Mouse (Mus musculus) heart, embryonic 10.5 days (tissue): ENCODE data around the gene Gabbr1. TPM values are rescaled to one million over a fixed set of nuclear protein-coding genes. Genes with fewer than 3 reads are reported as not detected.
A peak's percentile ranks its signal among the peaks of the same experiment; 100 is the strongest.

ENCODE experiments used
- DNase-seq: peaks from one replicate; pipeline ENCODE4 v3.0.0-alpha.2; 2017; ENCODE audit warnings: low spot score
- H3K27ac ChIP-seq: fragments of 300-500 bp; sonication (generic); 2 replicates; pipeline ENCODE4 v1.5.1; 2016; ENCODE audit warnings: mild to moderate bottlenecking
- H3K27me3 ChIP-seq: fragments of 300-500 bp; sonication (generic); 2 replicates; pipeline ENCODE4 v1.6.1; 2016; ENCODE audit warnings: mild to moderate bottlenecking; ENCODE audit not compliant: poor library complexity, insufficient read depth, severe bottlenecking
- H3K36me3 ChIP-seq: fragments of 300-500 bp; sonication (generic); 2 replicates; pipeline ENCODE4 v1.6.1; 2016; ENCODE audit warnings: mild to moderate bottlenecking, moderate library complexity
- H3K4me1 ChIP-seq: fragments of 300-500 bp; sonication (generic); 2 replicates; pipeline ENCODE4 v1.6.1; 2016; ENCODE audit warnings: mild to moderate bottlenecking
- H3K4me3 ChIP-seq: fragments of 300-500 bp; sonication (generic); 2 replicates; pipeline ENCODE4 v1.5.1; 2016; ENCODE audit warnings: mild to moderate bottlenecking, moderate library complexity
- H3K9me3 ChIP-seq: fragments of 300-500 bp; sonication (generic); 2 replicates; pipeline ENCODE4 v1.6.1; 2016; ENCODE audit warnings: mild to moderate bottlenecking, moderate library complexity
- WGBS: fragments of 180-500 bp; shearing (Covaris S2); methylation state at CpG from one replicate; pipeline ENCODE4 v1.1.7; 2016; 5-methylcytosine and 5-hydroxymethylcytosine counted together
- polyA plus RNA-seq: library from polyadenylated mRNA; unstranded; fragments of >200 nt; fragmentation: Nextera tagmentation; extraction: Ambion mirVana; gene quantifications from 2 replicates; pipeline ENCODE4 v1.2.1, GENCODE M21; 2016

The Gabbr1 gene
- polyA plus RNA-seq, 1 experiment from 2014 or later: 9.6 TPM

- H3K9me3 ChIP-seq: no peaks in the 10 kb centered on the region
- peaks cover 38% of the 10 kb centered on the region for H3K4me1 ChIP-seq
- WGBS: 27% methylated on average over 3 of the region's 3 CpGs
- no peaks in the 10 kb centered on the region for H3K36me3 ChIP-seq
- H3K4me3 ChIP-seq: no peak overlapping the region
- peaks cover 27% of the 10 kb centered on the region for H3K27me3 ChIP-seq
- DNase-seq: no peak
- H3K27ac ChIP-seq: no peak overlapping the region
Measured at GRCm38 (mm10) chr17:37047981-37048380, 2.2 kb downstream of the Gabbr1 start.

DNA sequence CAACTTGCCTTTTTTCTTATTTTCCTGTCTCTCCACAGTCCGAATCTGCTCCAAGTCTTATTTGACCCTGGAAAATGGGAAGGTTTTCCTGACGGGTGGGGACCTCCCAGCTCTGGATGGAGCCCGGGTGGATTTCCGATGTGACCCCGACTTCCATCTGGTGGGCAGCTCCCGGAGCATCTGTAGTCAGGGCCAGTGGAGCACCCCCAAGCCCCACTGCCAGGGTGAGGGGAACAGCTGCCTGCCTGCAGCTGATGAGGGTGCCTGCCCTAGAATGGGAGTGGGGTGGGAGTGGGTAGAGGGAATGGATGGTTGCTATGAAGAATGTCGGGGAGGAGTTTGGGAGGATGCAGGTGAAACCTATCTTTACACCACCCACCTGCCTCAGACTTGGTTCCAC is 2.6 kb downstream of the Gabbr1 start:
- H3K4me3 ChIP-seq: no peak overlapping the region
- H3K27ac ChIP-seq: no peak overlapping the region
- peaks cover 27% of the 10 kb centered on the region for H3K27me3 ChIP-seq
- 0 out of 2 replicates have a peak, but pooled peaks cover 3% of the 10 kb centered on the region for H3K36me3 ChIP-seq
- H3K9me3 ChIP-seq: no peaks in the 10 kb centered on the region
- 68% methylated on average over 7 of the region's 7 CpGs for WGBS
- peaks cover 38% of the 10 kb centered on the region for H3K4me1 ChIP-seq
- DNase-seq: no peak

DNA sequence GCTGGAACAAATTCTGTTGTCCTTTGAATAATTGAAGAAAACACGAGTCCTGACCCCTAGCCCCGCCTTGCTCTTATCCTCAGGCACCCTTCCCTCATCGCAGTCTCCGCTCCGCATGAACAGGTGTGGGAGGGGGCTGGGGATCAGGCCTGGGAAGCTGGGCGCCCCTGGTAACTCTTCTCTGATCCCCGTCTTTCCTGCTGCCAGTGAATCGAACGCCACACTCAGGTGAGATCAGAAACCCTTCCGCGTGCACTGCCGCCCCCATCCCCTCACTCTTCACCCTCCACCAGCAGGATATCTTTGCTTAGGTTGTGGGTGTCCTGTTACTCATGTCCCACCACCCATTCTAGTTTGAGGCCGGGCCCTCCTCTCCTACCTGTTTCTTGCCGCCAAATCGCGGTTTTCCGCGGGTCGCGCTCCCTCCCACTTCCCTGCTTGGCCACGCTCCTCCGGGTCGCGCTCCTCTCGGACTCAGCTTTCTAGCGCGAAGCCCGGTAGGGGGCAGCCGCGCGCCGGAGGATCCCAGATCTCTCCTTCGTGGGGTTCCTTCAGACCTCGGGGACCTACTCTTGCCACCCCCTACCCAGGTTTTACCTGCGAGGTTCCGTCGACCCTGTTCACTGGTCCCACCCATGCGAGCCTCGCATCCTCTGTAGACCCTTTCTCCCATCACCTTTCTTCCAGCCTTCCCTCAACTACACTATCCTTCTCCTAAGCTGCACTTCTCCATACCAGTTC is 4.0 kb downstream of the Gabbr1 start:
- H3K27ac ChIP-seq: peak overlapping the region; percentile 83; the same call in 1 of the 2 replicates
- WGBS: 2% methylated on average over 39 of the region's 39 CpGs
- H3K4me1 ChIP-seq: peaks cover 38% of the 10 kb centered on the region

DNA sequence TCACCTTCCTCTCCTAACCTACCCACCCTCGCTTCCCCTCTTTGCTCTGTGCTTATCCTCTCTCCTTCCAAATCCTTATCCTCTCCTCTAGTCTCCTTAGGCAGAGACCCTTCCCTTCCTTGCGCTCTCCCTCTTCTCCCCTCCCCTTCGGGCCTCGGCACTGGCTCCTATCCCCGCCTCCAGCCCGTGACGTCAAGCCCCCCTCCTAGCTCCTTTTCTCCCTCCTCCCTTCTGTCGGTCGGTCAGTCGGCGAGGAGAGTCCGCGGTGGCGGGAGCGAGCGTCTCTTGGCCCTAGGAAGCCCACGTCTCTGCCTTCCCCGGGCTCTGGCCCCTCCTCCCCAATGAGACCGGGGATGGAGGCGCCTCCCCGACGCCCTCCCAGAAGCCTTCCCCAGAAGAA is 4.6 kb downstream of the Gabbr1 start:
- peak; percentile 88 for DNase-seq
- Histone ChIP-seq H3K27ac (peak overlapping the region; percentile 83), H3K4me1 (peaks cover 34% of the 10 kb centered on the region), H3K27me3 (peaks cover 27% of the 10 kb centered on the region), H3K4me3 (peak overlapping the region; percentile 80), H3K9me3 (no peaks in the 10 kb centered on the region), H3K36me3 (peaks cover 21% of the 10 kb centered on the region)
- under 1% methylated on average over 21 of the region's 22 CpGs for WGBS

More for the DNA sequence above, 4.0 kb downstream of the Gabbr1 start:
- Histone ChIP-seq H3K27me3 (peaks cover 27% of the 10 kb centered on the region), H3K4me3 (peak overlapping the region; percentile 80), H3K9me3 (no peaks in the 10 kb centered on the region), H3K36me3 (peaks cover 15% of the 10 kb centered on the region)
- DNase-seq: peak; percentile 83

- H3K4me1 ChIP-seq: peaks cover 30% of the 10 kb centered on the region
- WGBS: 3% methylated on average over 27 of the region's 27 CpGs
- H3K36me3 ChIP-seq: peaks cover 26% of the 10 kb centered on the region
- no peak for DNase-seq
- H3K27me3 ChIP-seq: peaks cover 27% of the 10 kb centered on the region
- peak overlapping the region; percentile 83 for H3K27ac ChIP-seq
- no peaks in the 10 kb centered on the region for H3K9me3 ChIP-seq
- H3K4me3 ChIP-seq: peak overlapping the region; percentile 80
Measured at GRCm38 (mm10) chr17:37050876-37051275, 5.1 kb downstream of the Gabbr1 start.

DNA sequence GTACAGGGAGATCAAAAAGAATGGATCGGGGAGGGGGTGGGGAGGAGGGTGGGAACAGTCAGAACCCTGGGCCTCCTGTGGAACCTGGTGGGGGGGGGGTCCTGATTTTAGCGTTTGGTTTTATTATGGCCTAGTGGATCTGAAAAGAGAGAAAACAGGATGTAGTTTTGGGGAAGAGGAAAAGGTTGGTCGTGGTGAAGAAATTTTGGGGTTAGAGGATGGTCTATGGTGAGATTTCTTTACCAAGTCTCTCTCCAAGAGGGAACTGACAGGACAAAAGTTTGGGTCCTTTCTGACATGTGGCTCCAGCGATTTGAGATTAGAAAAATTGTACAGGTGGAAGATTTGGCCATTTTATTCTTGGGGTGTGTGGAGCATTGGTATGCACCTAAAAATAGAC is 6.0 kb downstream of the Gabbr1 start:
- no peak overlapping the region for H3K4me3 ChIP-seq
- H3K4me1 ChIP-seq: peaks cover 27% of the 10 kb centered on the region
- H3K9me3 ChIP-seq: no peaks in the 10 kb centered on the region
- no peak for DNase-seq
- H3K27ac ChIP-seq: no peak overlapping the region
- WGBS: 52% methylated on average over 4 of the region's 4 CpGs
- H3K27me3 ChIP-seq: peaks cover 27% of the 10 kb centered on the region
- peaks cover 34% of the 10 kb centered on the region for H3K36me3 ChIP-seq

GRCm38 (mm10) chr17:37056957-37057356 is 11.2 kb downstream of the Gabbr1 start:
- H3K9me3 ChIP-seq: no peaks in the 10 kb centered on the region
- no peaks in the 10 kb centered on the region for H3K4me1 ChIP-seq
- 86% methylated on average over 6 of the region's 6 CpGs for WGBS
- H3K27me3 ChIP-seq: no peaks in the 10 kb centered on the region
- H3K4me3 ChIP-seq: no peak overlapping the region
- peaks cover 69% of the 10 kb centered on the region for H3K36me3 ChIP-seq
- DNase-seq: no peak
- no peak overlapping the region for H3K27ac ChIP-seq

- WGBS: 92% methylated on average over 3 of the region's 3 CpGs
Measured at GRCm38 (mm10) chr17:37061435-37061834, 15.7 kb downstream of the Gabbr1 start.

GRCm38 (mm10) chr17:37062101-37062641 is 16.4 kb downstream of the Gabbr1 start:
- Histone ChIP-seq H3K4me3 (no peak overlapping the region), H3K27me3 (no peaks in the 10 kb centered on the region), H3K9me3 (no peaks in the 10 kb centered on the region), H3K36me3 (peaks cover 82% of the 10 kb centered on the region), H3K4me1 (no peaks in the 10 kb centered on the region), H3K27ac (no peak overlapping the region)
- no peak for DNase-seq
- WGBS: 89% methylated on average over 10 of the region's 10 CpGs

More at GRCm38 (mm10) chr17:37061435-37061834, 15.7 kb downstream of the Gabbr1 start:
- Histone ChIP-seq H3K36me3 (peaks cover 80% of the 10 kb centered on the region), H3K4me1 (no peaks in the 10 kb centered on the region), H3K9me3 (no peaks in the 10 kb centered on the region), H3K27ac (no peak overlapping the region), H3K4me3 (no peak overlapping the region), H3K27me3 (no peaks in the 10 kb centered on the region)
- no peak for DNase-seq

GRCm38 (mm10) chr17:37063063-37063462 is 17.3 kb downstream of the Gabbr1 start:
- Histone ChIP-seq H3K27ac (no peak overlapping the region), H3K4me3 (no peak overlapping the region), H3K27me3 (no peaks in the 10 kb centered on the region), H3K9me3 (no peaks in the 10 kb centered on the region), H3K36me3 (peaks cover 88% of the 10 kb centered on the region), H3K4me1 (no peaks in the 10 kb centered on the region)
- 73% methylated on average over 10 of the region's 10 CpGs for WGBS
- no peak for DNase-seq

DNA sequence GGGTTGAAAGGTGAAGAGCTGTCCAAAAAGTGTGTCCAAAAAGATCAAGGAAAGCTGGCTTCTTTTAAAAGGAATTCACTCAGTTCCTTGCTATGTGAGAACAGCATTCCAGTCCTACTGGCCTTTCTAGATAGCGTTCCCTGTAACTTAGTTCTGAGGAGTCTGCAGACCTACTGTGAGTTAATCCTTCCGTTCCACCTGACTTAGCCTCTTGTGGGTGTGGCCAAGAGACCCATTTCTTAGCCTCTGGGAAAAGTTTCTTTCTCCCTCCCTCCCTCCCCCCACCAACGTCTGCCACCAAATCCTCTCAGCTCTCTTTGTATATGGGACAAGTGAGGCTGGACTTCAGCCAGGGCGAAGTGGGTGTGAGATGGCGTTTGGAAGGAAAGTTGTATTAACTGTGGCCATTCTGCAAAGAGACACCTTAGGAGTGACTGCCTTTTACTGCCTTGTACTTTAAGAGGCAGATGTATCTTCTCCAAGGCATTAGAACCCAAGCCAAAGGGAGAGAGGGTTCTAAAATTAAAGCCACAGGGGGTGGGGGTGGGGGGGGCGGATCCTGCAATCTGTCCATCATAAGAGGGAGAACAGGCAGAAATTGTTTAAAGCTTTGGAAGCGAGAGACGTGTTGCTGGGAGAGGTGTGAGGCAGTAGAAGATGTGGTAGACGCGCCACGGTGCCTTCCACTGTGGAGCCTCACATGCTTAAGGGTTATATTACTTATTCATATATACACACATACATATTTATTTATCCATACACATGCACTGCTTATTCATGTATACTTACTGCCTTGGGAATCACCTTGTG is 18.1 kb downstream of the Gabbr1 start:
- Histone ChIP-seq H3K4me1 (no peaks in the 10 kb centered on the region), H3K36me3 (peaks cover 94% of the 10 kb centered on the region), H3K9me3 (no peaks in the 10 kb centered on the region), H3K27ac (no peak overlapping the region), H3K4me3 (no peak overlapping the region), H3K27me3 (no peaks in the 10 kb centered on the region)
- WGBS: 77% methylated on average over 11 of the region's 11 CpGs
- DNase-seq: no peak

DNA sequence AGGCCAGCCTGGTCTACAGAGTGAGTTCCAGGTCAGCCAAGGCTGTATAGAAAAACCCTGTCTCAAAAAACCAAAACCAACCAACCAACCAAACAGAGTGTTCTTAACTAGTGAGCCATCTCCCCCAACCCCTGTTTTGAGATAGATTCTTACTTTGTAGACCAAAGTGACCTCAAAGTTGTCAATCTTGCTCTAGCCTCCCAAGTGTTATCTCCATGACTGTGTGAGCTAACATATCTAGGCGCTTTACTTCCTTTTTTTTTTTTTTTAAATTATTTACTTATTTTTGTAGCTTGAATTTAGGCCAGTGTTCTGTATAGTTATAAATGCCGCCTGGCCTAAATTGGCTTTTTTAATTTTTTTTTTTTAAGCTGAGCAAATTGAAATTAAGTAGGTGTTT is 20.2 kb downstream of the Gabbr1 start:
- DNase-seq: no peak
- no peaks in the 10 kb centered on the region for H3K27me3 ChIP-seq
- no peaks in the 10 kb centered on the region for H3K9me3 ChIP-seq
- 93% methylated on average over 2 of the region's 2 CpGs for WGBS
- H3K4me3 ChIP-seq: no peak overlapping the region
- H3K27ac ChIP-seq: no peak overlapping the region
- no peaks in the 10 kb centered on the region for H3K4me1 ChIP-seq
- H3K36me3 ChIP-seq: peaks cover 95% of the 10 kb centered on the region

- Histone ChIP-seq H3K27ac (no peak overlapping the region), H3K9me3 (no peaks in the 10 kb centered on the region), H3K36me3 (peaks cover 92% of the 10 kb centered on the region), H3K4me3 (no peak overlapping the region), H3K4me1 (no peaks in the 10 kb centered on the region), H3K27me3 (no peaks in the 10 kb centered on the region)
- 77% methylated on average over 1 of the region's 1 CpGs for WGBS
- peak; percentile 28 for DNase-seq
Measured at GRCm38 (mm10) chr17:37067861-37068260, 22.1 kb downstream of the Gabbr1 start.
